Mouse (Mus musculus): ENCODE results near the gene Gm12248. TPM values are rescaled to one million over a fixed set of nuclear protein-coding genes. Genes with fewer than 3 reads are reported as not detected.

Gm12248 gene
- 0.08 and 0.09 TPM in 2 replicates for polyA plus RNA-seq (2012; rRNA removed)

GRCm38 (mm10) chr11:58093021-58093528 lies at the start of gene Gm12248:
TSS of gene Gm12248 (minus strand) at chr11:58093134.

GRCm38 (mm10) chr11:58103697-58104306 lies 10.9 kb upstream of the Gm12248 start, which contains the start of gene Cnot8:
TSS of gene Cnot8 (plus strand) at chr11:58104153.

Other genes with a start within 250 kb of the Gm12248 start
- gene Larp1, start 84.1 kb downstream of the Gm12248 start, polyA plus RNA-seq (2012; rRNA removed), result 16.1 and 17.5 TPM in 2 replicates
- gene Cnot8, start 11.0 kb upstream of the Gm12248 start, polyA plus RNA-seq (2012; rRNA removed), result 10.4 TPM in 2 replicates
- 1.8 and 2.2 TPM in 2 replicates for gene Gemin5, start 75.4 kb upstream of the Gm12248 start, polyA plus RNA-seq (2012; rRNA removed)
- 11.1 and 15.2 TPM in 2 replicates for gene Mrpl22, start 78.5 kb upstream of the Gm12248 start, polyA plus RNA-seq (2012; rRNA removed)
- gene Igtp, start 106.4 kb upstream of the Gm12248 start, polyA plus RNA-seq (2012; rRNA removed), result 2.3 and 2.6 TPM in 2 replicates
- gene Irgm2, start 106.5 kb upstream of the Gm12248 start, polyA plus RNA-seq (2012; rRNA removed), result 2.2 and 2.5 TPM in 2 replicates
- 2.7 and 4.2 TPM in 2 replicates for gene 4930438A08Rik, start 181.7 kb upstream of the Gm12248 start, polyA plus RNA-seq (2012; rRNA removed)
- gene Zfp692, start 213.9 kb upstream of the Gm12248 start, polyA plus RNA-seq (2012; rRNA removed), result 22.2 TPM in 2 replicates
- gene Zfp672, start 237.2 kb upstream of the Gm12248 start, polyA plus RNA-seq (2012; rRNA removed), result 18.4 and 22.9 TPM in 2 replicates
- 23.9 and 26.6 TPM in 2 replicates for gene Sh3bp5l, start 237.6 kb upstream of the Gm12248 start, polyA plus RNA-seq (2012; rRNA removed)

Measured in stomach, adult 2 months (tissue).